Mouse (Mus musculus) megakaryocyte, embryonic 14.5 days (primary cell): ENCODE measurements around the gene Rps17.

Experiments used
- FLI1 ChIP-seq: IDR thresholded peaks from 2 replicates; pipeline ENCODE4 v1.6.1; 2012; ENCODE audit warnings: low read length, inconsistent platforms, mixed read lengths
- GATA1 ChIP-seq: IDR thresholded peaks from 3 replicates; pipeline ENCODE4 v1.6.1; 2012; ENCODE audit warnings: mixed read lengths, low read length, inconsistent platforms, borderline replicate concordance

DNA sequence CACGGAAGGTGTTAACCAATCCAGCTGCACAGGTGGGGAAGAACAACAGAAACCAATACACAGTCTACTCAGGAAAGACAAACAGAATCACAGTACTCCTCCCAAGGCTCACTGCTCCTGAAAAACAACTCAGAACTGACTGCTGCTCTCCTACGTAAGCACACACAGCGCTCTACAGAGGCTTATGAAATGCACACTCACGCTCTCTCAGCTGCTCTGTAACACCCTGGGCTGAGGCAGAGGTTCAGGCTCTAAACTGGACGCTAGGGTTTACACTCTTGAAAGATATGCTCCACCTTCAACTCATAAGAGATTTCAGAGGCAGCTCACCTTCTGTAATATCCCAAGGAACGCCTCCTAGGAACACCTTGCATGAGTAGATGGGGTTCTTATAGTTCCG is 11.9 kb upstream of the Rps17 start:
- TF ChIP-seq GATA1 (no peak), FLI1 (no peak)
